Mouse (Mus musculus) mesoderm, embryonic 11.5 days (tissue): ENCODE results near the gene Pip4k2c.

Experiments
- DNase-seq: peaks from one replicate; pipeline ENCODE4 v3.0.0-alpha.2; 2012; ENCODE audit warnings: low read depth, low spot score

The Pip4k2c gene

DNA sequence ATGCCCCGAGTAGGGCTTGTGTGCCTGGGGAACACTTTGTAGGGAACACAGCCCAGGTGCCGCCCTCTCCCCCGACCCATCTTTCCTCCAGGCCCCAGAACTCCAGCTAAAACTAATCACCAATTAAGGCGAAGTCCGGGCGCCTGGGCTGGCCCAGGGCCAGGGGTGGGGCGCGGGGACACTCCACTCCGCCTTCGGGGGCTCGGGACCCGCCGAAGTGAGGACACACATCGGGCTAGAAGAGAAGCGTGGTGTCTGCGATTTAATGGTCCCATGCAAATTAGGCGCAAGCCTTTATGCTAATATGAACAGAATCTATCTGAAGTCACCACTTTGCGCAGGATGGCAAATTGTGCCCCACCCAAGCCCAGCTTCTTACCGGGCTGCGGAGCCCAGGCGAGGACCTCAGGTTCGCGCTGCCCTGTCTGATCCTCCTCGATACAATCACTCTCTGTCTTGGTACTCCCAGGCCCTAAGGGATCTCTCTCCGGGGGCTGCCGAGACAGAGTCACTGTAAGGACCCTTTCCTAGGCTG lies 22.2 kb downstream of the Pip4k2c start:
- DNase-seq = no peak

- DNase-seq = peak; percentile 90
These were observed 22.8 kb downstream of the Pip4k2c start for GRCm38 (mm10) chr10:127188465-127189115.

- no peak for DNase-seq
These were observed 23.3 kb downstream of the Pip4k2c start for GRCm38 (mm10) chr10:127188079-127188453.

DNA sequence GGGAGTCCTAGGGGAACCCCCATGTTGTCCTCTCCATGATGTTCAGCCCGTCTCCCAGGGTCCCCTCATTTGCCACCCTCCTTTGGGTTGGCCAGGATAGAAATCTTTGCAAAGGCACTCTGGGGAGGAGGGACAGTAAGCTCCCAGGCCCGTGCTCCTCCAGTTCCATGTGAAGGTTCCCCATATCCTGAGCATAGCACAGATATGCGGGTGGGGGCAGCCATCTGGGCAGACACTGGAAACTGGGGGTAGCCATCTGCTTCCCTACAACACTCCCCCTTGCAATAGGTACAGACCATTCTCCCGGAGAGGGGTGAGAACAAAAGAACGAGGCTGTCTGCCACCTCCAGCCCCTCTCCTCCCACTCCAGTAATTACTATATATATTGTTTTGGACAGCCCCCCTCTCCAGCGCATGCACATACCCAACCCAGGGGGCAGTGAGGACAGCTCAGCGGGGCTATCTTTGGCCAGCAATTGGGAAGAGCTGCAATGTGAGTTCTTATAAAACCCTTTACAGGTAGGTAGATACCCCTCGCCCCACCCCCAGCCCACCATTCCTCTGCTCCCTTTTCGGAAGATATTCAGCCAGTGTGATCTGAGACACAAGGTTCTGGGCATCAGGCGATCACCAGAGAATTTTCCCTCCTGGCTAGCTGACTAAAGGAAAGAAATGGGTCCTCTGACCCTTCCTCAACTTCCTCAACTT lies 23.9 kb downstream of the Pip4k2c start:
- no peak for DNase-seq

DNA sequence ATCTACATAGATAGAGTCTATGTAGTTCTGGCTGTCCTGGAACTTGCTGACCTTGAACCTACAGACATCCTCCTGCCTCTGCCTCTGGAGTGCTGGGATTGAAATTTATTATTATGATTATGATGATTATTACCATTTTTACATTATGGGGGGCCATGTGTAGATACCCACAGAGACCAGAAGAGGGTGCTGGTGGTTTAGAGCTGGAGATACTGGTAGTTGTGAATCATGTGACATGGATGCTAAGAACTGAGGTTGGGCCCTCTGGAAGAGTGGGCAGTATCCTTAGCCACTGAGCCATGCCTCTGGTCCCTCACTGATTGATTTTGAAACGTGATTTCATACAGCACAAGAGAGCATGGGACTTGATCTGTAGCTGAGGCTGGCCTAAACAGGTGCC lies 24.9 kb downstream of the Pip4k2c start:
- no peak for DNase-seq

GRCm38 (mm10) chr10:127185506-127185905 lies 25.9 kb downstream of the Pip4k2c start:
- DNase-seq = no peak

DNA sequence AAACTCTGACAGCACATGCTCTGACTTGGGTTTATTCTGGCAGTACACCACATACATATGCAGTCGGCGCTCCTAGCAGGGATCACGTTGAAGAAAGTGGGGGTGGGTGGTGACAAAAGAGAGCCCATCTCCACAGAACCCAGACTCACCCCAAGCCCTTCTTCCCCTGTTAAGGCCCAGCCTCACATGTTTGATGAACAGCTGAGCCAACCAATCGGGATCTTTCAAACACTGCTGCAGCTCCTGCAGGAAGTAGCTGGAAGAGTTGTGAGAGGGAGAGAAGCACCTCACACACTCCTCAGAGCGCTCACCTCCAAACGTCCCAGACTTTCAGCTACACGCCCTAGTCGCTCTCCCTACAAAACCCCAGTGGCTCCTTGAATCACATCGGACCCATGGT lies 26.3 kb downstream of the Pip4k2c start:
- no peak for DNase-seq

DNA sequence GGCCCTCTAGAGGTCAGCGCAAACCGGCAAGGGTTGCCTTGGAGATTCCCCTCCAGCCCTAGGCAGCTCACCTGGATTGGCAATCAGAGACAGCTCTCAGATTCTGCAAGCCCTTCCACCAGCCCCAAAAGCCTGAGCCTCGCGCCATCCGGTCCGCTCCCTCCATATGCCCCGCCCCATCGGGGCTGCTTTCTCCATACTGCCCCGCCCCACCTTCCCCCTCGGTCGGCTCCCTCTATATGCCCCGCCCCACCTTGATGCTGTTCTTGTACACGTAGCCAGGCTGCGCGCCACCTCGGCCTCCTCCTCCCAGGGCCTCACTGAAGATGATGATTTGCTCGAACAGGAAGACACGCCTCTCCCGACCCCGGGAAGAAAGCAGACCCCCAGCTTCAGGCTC lies 27.6 kb downstream of the Pip4k2c start:
- DNase-seq = no peak

- DNase-seq = no peak
These were observed 28.8 kb downstream of the Pip4k2c start for GRCm38 (mm10) chr10:127182624-127183023.

- DNase-seq = no peak
These were observed 29.8 kb downstream of the Pip4k2c start for GRCm38 (mm10) chr10:127181566-127181965.

DNA sequence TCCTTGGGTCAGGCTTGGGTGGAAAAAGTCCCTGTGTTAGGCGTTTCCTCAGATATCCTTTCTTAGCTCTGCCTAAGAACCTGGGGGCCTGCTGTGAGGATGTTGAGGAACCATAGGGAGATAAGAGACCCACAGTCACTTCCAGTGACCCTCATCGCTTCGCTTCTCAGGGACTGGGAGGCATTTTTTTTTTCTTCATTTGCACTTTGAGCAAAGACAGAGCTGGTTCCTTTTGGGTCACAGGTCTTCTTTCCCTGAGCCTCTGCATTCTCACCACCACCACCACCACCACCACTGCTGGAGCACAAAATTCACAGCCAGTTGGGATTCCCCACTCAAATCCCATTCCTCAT lies 30.7 kb downstream of the Pip4k2c start:
- DNase-seq = no peak

DNA sequence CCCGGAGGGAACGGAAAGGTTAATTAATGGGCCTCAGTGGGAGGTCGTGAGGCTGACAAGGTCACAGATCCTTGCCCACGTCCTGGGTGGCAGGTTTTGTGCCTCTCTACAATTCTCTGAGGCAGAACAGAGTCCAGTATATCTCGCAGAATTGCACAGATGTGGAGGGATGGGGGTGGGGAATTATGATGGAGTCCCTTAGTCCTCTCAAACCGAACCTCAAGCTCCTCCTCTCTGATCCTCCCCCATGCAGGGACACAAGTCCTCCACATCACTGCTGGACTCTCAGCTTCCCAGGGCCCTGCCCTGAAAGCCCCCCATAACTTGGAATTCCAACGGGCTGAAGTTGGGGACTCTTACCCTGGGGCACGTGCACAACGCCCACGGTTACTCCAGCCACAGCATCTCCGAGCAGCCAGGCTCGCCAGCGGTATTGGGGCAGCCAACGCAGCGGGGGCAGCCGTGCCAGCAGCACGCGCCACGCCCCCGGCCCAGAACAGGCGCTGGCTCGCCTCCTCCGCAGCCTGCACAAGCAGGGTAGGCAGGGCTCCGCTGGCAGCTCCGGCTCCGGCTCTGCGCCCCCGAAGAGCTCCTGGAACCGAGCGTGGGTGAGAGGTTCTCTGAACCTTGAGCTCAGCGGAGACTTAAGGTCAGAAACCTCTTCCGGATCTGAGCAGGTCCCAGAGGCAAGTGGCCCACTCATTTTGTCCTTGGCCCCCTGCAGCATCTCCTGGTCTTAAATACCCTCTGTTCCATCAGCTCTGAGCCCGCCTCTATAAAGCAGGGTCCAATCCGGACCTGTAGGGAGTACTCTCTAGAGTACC lies 31.3 kb downstream of the Pip4k2c start, which contains the start of gene Slc26a10:
TSS of gene Slc26a10 (minus strand) at position 775 of the 824 bp plus-strand sequence.
- DNase-seq = no peak

DNA sequence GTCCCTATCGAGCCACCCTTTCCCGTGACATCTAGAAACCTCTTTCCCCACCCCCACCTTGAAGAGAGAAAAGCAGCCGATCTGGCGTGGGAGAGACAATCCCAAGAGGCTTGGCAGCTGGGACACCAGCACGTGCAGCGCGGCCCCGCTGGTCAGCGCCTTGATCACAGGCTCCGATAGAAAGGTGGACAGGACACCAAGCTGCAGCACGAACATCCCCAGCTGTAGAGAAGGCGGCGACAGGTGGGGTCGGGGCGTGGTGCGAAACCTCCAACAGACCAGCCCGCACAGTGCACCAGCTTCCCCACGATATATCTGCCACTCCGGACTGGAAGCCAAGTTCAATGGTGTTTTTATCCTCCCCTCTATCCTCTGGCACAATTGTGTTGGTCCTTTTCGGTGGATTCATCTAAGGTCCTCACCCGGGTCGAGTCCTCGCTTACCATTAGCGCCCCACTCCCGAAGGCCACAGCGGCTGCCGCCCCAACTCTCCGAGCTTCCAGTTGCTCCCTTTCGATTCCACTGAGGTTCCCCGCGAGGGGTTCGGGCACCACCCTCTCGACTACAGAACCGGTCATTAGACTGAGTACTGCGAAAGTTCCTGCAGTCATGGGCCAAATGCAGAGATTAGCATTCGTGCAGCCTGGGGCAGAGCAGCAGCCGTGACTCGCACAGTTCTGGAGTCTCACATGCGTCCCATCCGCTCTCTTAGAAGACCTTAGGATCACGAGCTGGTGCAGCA lies 32.9 kb downstream of the Pip4k2c start:
- DNase-seq = no peak

DNA sequence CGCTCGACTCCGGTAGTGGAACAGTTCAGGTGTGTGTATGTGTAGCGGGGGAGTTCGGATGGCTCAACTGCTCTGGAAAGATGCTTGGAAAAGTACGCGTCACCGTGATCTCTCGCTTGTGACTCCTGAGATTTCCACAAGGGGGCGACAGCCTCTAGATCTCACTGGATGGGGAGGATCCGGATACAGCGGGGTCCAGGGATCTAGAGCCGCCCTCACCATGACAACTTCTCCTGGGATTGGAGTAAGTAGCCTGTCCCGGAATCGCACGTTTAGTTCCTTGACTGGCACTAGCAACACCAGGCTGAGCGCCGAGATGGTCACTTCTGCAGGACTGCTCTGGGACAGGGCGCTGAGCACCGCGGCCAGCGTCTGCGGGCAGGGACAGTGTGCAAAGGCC lies 33.7 kb downstream of the Pip4k2c start:
- DNase-seq = peak; percentile 90

DNA sequence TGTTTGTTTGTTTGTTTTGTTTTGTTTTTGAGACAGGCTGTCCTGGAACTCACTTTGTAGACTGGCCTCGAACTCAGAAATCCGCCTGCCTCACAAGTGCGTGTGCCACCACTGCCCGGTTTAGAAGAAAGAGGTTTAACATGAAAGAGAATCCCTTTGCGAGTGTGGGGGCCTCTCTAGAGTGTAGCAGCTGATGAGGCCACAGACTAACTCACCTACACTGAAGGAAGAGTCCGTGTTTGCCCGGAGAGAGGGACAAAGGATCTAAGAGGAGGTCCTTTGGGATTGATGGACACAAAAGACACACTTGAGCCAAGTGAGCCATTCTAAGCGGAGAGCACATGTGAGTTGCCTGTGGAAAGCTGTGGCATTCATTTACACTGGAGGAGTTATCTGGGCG lies 34.1 kb downstream of the Pip4k2c start:
- no peak for DNase-seq

DNA sequence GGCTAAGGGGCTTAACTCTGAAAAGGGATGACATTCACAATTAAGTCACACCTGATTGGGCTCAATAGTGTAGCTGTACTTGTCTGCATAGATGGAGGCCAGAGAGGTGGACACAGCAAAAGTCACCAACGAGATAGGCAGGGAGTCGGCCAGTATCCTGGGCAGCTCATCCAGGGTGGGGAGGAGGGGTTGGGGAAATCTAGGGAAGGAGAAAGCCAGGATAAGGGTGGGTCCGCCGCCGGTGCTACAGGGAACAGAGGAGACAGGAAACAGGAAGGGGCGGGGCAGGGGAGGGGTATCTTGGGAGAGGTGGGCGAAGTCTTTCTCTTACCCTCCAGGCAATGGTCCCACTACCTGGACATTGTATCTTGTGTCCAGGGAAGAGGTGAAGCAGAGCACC lies 34.6 kb downstream of the Pip4k2c start:
- no peak for DNase-seq

GRCm38 (mm10) chr10:127176228-127176627 lies 35.2 kb downstream of the Pip4k2c start:
- DNase-seq = no peak

DNA sequence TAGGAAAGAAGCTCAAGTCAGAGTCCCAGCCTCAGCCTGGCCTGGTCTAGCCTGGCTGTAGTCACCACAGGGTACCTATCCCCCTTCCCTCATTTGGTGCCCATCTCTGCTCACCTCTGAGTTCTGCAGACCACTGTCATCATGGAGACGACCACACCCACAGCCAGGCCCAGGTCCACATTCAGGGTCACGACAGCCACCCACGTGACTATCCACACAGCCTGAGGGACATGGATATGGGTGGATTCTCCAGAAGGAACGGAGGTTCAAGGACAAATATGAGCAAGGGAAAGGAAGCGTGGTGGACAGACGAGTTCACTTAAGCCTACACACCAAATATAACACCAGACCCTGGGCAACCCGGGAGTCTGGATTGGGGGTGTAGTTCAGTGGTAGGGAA lies 37.2 kb downstream of the Pip4k2c start:
- no peak for DNase-seq

DNA sequence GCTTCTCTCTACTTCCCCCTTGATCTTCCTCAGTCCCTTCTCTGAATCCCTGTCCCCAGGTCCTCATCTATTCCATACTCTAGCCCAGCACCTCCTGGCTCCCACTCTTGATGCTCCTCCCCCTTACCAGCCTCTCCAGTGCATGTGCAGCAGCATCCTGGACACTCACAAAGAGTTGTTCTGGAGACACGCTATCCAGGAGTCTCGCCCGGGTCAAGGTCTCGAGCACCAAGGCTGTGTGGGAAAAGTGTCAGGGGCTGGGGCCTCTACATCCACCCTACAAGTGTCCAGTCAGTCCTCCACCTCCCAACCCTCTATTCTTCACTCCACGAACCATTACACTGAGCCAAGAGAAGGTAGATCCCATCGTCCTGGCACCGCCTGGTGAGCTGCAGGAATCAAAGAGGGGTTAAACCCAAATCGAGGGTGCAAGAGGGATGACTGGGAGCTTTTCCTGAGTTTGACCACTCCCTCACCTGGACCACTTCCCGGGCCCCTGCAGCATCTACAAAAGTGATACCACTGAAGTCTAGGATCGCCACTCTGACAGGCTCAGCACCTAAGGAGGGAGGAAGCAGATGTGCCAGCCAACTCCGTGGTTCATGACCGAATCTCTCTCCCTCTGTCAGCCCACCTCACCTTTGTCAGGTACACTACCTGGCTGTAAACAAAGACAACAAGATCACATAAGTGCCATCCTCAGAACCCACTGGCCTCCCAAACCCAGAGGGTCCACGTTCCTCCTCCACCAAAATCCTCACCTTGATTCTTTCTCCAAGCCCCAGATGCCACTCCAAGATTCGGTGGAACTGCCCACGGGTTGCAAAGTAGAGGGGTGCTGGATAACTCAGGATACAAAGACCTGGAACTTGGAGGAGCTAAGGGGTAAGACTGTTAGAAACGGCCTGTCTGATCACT lies 38.0 kb downstream of the Pip4k2c start:
- no peak for DNase-seq

GRCm38 (mm10) chr10:127171631-127172200 lies 39.7 kb downstream of the Pip4k2c start:
- no peak for DNase-seq
